Mouse (Mus musculus) spleen, adult 2 months (tissue): ENCODE data around the gene Cyp24a1. TPM values are rescaled to one million over a fixed set of nuclear protein-coding genes. Genes with fewer than 3 reads are reported as not detected.

Source experiments
- DNase-seq, 2 experiments: peaks; one replicate each; pipeline versions ENCODE4 v3.0.0 to v3.0.0-alpha.2; 2012 to 2021; ENCODE audit warnings: low spot score in 2 of 2, low read depth in 1 of 2
- H3K27ac ChIP-seq: fragments of 200-500 bp; 2 replicates; pipeline ENCODE4 v1.5.1; 2012; ENCODE audit warnings: low read length, inconsistent platforms; ENCODE audit not compliant: insufficient read depth
- H3K27me3 ChIP-seq: fragments of 200-500 bp; 2 replicates; pipeline ENCODE4 v1.6.1; 2012; ENCODE audit warnings: mild to moderate bottlenecking, moderate library complexity, low read length, inconsistent platforms; ENCODE audit not compliant: control insufficient read depth, insufficient read depth
- H3K36me3 ChIP-seq: fragments of 200-500 bp; 2 replicates; pipeline ENCODE4 v1.6.1; 2012; ENCODE audit warnings: mild to moderate bottlenecking, low read length, inconsistent platforms; ENCODE audit not compliant: control insufficient read depth, insufficient read depth
- H3K4me1 ChIP-seq: fragments of 200-500 bp; 2 replicates; pipeline ENCODE4 v1.6.1; 2011; ENCODE audit warnings: inconsistent platforms; ENCODE audit not compliant: control insufficient read depth, insufficient read depth, insufficient read length
- H3K4me3 ChIP-seq: fragments of 200-500 bp; 2 replicates; pipeline ENCODE4 v1.5.1; 2011; ENCODE audit warnings: mild to moderate bottlenecking, inconsistent platforms; ENCODE audit not compliant: insufficient read depth, insufficient read length; ENCODE audit errors: extremely low read depth
- CTCF ChIP-seq: fragments of 200-500 bp; IDR thresholded peaks from 2 replicates; pipeline ENCODE4 v1.5.1; 2011; ENCODE audit warnings: mild to moderate bottlenecking, inconsistent platforms; ENCODE audit not compliant: insufficient read depth, insufficient read length, insufficient replicate concordance; ENCODE audit errors: extremely low read depth
- POLR2A ChIP-seq: fragments of 200-500 bp; IDR thresholded peaks from 2 replicates; pipeline ENCODE4 v1.6.1; 2011; ENCODE audit warnings: low read depth, low read length, inconsistent platforms
- WGBS: fragments of 180-500 bp; shearing (Covaris S2); methylation state at CpG from one replicate; pipeline ENCODE4 v1.1.7; 2018; 5-methylcytosine and 5-hydroxymethylcytosine counted together
- polyA plus RNA-seq: library from polyadenylated mRNA; depleted of rRNA; stranded (reverse); fragments of >200 nt; gene quantifications from 2 replicates; pipeline ENCODE4 v1.2.3, GENCODE M21; 2012

Cyp24a1 gene
- polyA plus RNA-seq, 1 experiment = not detected

DNA sequence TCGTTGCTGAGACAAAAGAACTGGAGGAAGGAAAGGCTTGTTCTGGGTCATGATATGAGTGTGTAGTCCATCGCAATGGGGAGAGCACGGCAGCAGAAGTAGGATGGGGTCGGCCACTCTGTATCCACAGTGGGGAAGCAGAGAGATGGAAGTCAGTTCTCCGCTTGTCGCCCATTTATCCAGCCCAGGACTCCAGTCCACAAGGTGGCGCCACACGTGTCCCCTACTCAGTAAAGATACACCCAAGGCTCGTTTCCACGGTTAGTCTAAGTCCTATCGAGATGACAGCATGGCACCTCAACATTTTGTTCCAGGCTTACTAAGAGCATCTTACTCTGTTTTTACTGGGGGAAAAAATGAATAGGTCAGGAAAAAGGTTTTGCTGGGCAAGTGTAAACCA is 20.7 kb downstream of the Cyp24a1 start:
- H3K27me3 ChIP-seq = no peaks in the 10 kb centered on the region
- TF ChIP-seq CTCF (0 out of 2 replicates have a peak, but pooled peaks have one; percentile 12), POLR2A (no peak)
- H3K4me3 ChIP-seq = no peak overlapping the region
- peak in 1 of 2 experiments; percentile 9 for DNase-seq
- no peaks in the 10 kb centered on the region for H3K36me3 ChIP-seq
- whole genome bisulfite sequencing = 68% methylated on average over 11 of the region's 11 CpGs
- no peak overlapping the region for H3K27ac ChIP-seq
- H3K4me1 ChIP-seq = no peaks in the 10 kb centered on the region

DNA sequence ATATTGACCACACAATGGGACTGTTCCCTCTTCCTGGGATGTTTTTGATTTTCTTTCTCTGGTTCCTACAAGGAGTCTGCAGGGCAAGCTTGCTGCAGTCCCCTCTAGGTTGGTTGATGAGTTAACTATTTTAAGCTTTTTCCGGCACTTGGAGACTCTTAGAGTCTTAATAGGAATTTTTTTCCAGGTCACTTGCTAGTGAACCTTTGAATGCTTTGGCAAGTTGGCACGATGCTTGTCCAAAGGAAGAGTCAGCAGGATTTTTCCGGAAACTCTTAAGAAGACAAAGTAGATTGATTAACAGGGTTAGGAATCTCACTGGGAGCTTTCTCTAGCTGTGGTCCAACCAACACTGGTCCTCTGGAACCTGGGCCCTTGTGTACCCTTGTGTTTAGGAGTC is 21.8 kb downstream of the Cyp24a1 start:
- H3K27ac ChIP-seq = no peak overlapping the region

DNA sequence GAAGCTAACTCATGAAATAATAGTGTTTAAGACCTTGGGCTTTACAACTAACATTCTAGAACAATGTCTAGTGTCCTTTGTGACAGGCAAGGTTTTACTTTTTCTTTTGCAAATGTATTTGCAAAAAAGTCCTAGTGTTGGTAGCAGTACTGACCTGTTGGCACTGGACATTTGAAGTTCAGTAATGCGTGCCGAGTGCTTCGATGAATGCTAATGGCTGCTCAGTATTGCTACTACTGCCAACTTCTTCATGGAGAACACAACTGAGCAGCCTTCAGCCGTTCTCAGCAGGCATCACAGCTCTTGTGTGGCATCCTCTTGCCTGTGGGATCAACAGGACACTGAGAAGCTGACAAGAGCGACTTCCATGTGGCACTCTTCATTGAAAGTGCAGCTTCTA is 22.8 kb downstream of the Cyp24a1 start:
- Histone ChIP-seq H3K27ac (no peak overlapping the region), H3K4me3 (no peak overlapping the region), H3K4me1 (no peaks in the 10 kb centered on the region), H3K27me3 (no peaks in the 10 kb centered on the region), H3K36me3 (no peaks in the 10 kb centered on the region)
- no peak for DNase-seq
- TF ChIP-seq CTCF (no peak), POLR2A (no peak)
- 91% methylated on average over 5 of the region's 5 CpGs for WGBS

More for the DNA sequence above, 21.8 kb downstream of the Cyp24a1 start:
- Histone ChIP-seq H3K4me3 (no peak overlapping the region), H3K4me1 (no peaks in the 10 kb centered on the region), H3K27me3 (no peaks in the 10 kb centered on the region), H3K36me3 (no peaks in the 10 kb centered on the region)
- no peak for DNase-seq
- TF ChIP-seq CTCF (no peak), POLR2A (no peak)
- 84% methylated on average over 3 of the region's 3 CpGs for WGBS

DNA sequence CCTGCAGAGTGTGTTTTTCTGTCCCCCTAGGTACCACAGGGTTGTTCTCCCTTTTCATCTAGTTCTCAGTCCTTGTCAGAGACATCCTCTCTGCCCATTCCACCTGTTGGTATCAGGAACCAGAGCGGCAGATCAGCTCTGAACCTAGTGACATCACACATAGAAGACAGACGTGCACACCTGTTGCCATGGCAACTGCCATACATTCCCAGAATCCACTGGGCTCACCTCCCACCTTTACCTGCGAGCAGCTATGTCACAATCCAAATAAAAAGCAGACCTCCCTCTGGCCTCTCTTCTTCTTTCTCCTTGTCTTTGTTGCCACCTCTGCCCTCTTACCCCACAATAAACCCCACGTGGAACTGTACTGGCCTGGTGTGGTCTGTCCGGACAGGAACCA is 26.4 kb downstream of the Cyp24a1 start:
- no peak for DNase-seq
- Histone ChIP-seq H3K27ac (no peak overlapping the region), H3K4me3 (no peak overlapping the region), H3K4me1 (no peaks in the 10 kb centered on the region), H3K27me3 (no peaks in the 10 kb centered on the region), H3K36me3 (no peaks in the 10 kb centered on the region)
- 79% methylated on average over 5 of the region's 5 CpGs for WGBS
- no peak for TF ChIP-seq CTCF
- no peak for TF ChIP-seq POLR2A

DNA sequence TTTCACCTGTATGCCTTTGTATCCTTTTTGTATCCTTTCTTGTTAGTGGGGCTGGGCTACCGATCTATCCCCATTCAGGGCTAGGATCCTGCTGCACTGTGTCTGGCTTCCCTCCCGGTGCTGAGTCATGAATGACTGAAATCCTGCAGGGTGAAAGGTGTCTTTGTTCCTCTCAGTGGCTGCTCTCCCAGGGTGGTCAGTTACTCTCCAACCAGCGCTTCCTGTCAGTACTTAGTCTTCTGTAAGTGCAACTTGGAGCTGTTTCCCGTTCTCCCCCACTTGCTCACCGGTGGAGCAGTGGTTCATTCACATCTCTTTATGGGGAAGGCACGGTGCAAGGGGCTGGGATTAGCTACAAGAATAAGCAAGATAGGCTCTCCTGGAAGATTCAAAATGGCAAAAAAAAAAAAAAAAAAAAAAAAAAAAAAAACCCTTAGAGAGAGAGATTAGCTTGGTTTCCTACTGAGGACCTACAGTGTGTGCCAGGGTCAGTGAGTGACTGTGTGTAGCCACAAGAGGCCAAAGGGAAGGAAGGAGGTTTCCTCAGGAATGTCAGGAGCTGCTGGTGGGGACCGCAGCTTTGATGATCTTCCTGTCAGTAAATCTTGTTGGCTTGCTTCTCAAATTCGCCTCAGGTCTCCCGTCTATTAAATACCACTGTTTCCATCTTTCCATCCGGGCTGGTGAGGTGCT is 27.2 kb downstream of the Cyp24a1 start:
- H3K4me1 ChIP-seq = no peaks in the 10 kb centered on the region
- WGBS = 2% methylated on average over 10 of the region's 10 CpGs
- H3K27me3 ChIP-seq = no peaks in the 10 kb centered on the region
- no peak for DNase-seq
- no peaks in the 10 kb centered on the region for H3K36me3 ChIP-seq
- H3K4me3 ChIP-seq = no peak overlapping the region
- no peak for TF ChIP-seq POLR2A
- no peak for TF ChIP-seq CTCF
- H3K27ac ChIP-seq = no peak overlapping the region

DNA sequence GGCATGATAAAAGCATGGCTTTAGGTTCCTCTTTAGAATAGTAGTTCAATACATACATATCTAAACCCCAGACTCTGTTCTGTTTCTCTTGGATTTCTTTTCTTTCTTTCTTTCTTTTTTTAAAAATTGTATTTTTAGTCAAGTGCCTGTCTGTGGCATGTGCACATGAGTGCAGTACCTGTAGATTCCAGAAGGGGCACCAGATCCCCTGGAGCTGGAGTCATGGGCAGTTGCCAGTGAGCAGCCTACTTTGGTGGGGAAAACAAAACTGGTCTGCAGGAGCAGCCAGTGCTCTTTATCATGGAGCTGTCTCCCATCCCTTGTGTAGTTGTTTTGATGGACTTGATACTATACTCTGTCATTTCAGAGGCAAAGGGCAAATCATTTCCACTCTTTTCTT is 28.9 kb downstream of the Cyp24a1 start:
- Histone ChIP-seq H3K4me1 (no peaks in the 10 kb centered on the region), H3K4me3 (no peak overlapping the region), H3K27me3 (no peaks in the 10 kb centered on the region), H3K36me3 (no peaks in the 10 kb centered on the region), H3K27ac (no peak overlapping the region)
- TF ChIP-seq POLR2A = no peak
- TF ChIP-seq CTCF = no peak; the same call in 1 of the 2 replicates
- no peak for DNase-seq

DNA sequence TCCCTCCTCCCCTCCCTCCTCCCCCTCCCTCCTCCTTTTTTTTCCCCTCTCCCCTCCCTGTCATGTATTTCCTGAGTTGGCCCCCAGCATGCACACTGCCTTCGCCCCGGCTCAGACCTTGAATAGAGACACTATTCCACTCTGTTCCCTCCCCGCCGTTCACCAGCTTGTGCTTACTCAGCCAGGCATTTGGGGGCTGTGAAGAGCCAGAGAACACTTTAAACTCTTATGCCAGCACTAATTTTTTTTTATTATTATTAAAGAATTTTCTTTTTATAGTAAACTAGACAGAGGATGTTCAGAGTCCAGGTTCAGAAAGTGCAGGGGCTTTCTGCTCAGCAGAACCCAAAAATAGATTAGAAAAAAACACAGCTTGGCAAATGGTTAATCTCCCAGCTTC is 32.1 kb downstream of the Cyp24a1 start:
- TF ChIP-seq CTCF = no peak
- no peak overlapping the region for H3K27ac ChIP-seq
- 44% methylated on average over 4 of the region's 4 CpGs for WGBS
- no peaks in the 10 kb centered on the region for H3K36me3 ChIP-seq
- no peaks in the 10 kb centered on the region for H3K27me3 ChIP-seq
- H3K4me1 ChIP-seq = no peaks in the 10 kb centered on the region
- no peak overlapping the region for H3K4me3 ChIP-seq
- no peak for DNase-seq

DNA sequence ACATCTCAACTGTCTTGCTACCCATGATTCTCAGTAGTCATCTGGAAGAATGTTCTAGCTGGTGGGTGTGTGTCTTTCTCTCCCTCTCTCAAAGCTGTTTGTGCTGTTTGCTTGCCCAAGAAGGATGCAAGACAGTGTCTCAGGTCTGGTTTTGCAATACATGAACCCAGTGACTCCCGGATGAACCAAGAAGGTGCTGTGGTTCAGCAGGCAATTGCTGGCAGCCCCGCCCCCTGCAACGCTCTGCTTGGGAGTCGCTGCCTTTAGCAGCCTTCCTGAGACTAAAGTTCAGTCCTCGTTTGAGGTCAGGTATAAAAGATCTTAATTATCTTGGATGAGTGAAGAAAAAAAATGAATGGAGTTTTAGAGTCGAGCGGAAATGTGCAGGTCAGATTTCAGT is 35.3 kb downstream of the Cyp24a1 start:
- no peak for TF ChIP-seq POLR2A
- TF ChIP-seq CTCF = no peak
- DNase-seq = no peak
- no peaks in the 10 kb centered on the region for H3K4me1 ChIP-seq
- H3K27me3 ChIP-seq = no peaks in the 10 kb centered on the region
- no peaks in the 10 kb centered on the region for H3K36me3 ChIP-seq
- H3K27ac ChIP-seq = no peak overlapping the region
- no peak overlapping the region for H3K4me3 ChIP-seq
- 68% methylated on average over 7 of the region's 7 CpGs for WGBS
